Mouse (Mus musculus): ENCODE measurements around the gene Krt8.

- TF ChIP-seq GATA1 (IDR thresholded peaks at IDR 0.05; ENCODE audit: borderline replicate concordance, low read length) (no peak), FLI1 (IDR thresholded peaks at IDR 0.05; ENCODE audit: low read length) (no peak)
Measured at GRCm38 (mm10) chr15:101994365-101994764, 9.9 kb downstream of the Krt8 start.

Measured in megakaryocyte, embryonic 14.5 days (primary cell).